Mouse (Mus musculus) lung, embryonic 16.5 days (tissue): ENCODE data around the gene Coro1b. TPM values are rescaled to one million over a fixed set of nuclear protein-coding genes. Genes with fewer than 3 reads are reported as not detected.

ENCODE experiments used
- ATAC-seq: fragments of 200-750 bp; cut with Nextera tagmentation; 2 replicates; pipeline ENCODE4 v1.8.0; 2017; ENCODE audit warnings: low read depth, mild to moderate bottlenecking, moderate library complexity
- H3K27ac ChIP-seq: fragments of 300-500 bp; sonication (generic); 2 replicates; pipeline ENCODE4 v1.5.1; 2014; ENCODE audit warnings: mild to moderate bottlenecking, control low read depth, low read length
- H3K27me3 ChIP-seq: fragments of 300-500 bp; sonication (generic); 2 replicates; pipeline ENCODE4 v1.6.1; 2014; ENCODE audit warnings: low read depth, low read length, mixed read lengths; ENCODE audit not compliant: control insufficient read depth, insufficient read depth
- H3K36me3 ChIP-seq: fragments of 300-500 bp; sonication (generic); 2 replicates; pipeline ENCODE4 v1.6.1; 2014; ENCODE audit warnings: low read length; ENCODE audit not compliant: control insufficient read depth, insufficient read depth
- H3K4me1 ChIP-seq: fragments of 300-500 bp; sonication (generic); replicated peaks from 2 replicates; pipeline ENCODE4 v1.6.1; 2014; ENCODE audit warnings: low read length, mixed read lengths; ENCODE audit not compliant: control insufficient read depth, insufficient read depth
- H3K4me2 ChIP-seq: fragments of 300-500 bp; sonication (generic); 2 replicates; pipeline ENCODE4 v1.6.1; 2014; ENCODE audit warnings: low read depth, low read length, control low read depth
- H3K4me3 ChIP-seq: fragments of 300-500 bp; sonication (generic); 2 replicates; pipeline ENCODE4 v1.5.1; 2014; ENCODE audit warnings: mild to moderate bottlenecking, low read length, control low read depth
- H3K9ac ChIP-seq: fragments of 300-500 bp; sonication (generic); 2 replicates; pipeline ENCODE4 v1.6.1; 2014; ENCODE audit warnings: low read length, control low read depth
- H3K9me3 ChIP-seq: fragments of 300-500 bp; sonication (generic); 2 replicates; pipeline ENCODE4 v1.6.1; 2016; ENCODE audit warnings: low read length; ENCODE audit not compliant: control insufficient read depth
- WGBS: fragments of 180-500 bp; shearing (Covaris S2); extraction: QIAGEN DNeasy Blood & Tissue Kit; methylation state at CpG from one replicate; pipeline ENCODE4 v1.1.7; 2014; 5-methylcytosine and 5-hydroxymethylcytosine counted together
- polyA plus RNA-seq: library from polyadenylated mRNA; unstranded; fragments of >200 nt; fragmentation: Nextera tagmentation; extraction: Ambion mirVana; gene quantifications from 2 replicates; pipeline ENCODE4 v1.2.1, GENCODE M21; 2015

Gene Coro1b
- polyA plus RNA-seq, 1 experiment from 2014 or later = 174 TPM

GRCm38 (mm10) chr19:4150567-4151487 lies 2.4 kb downstream of the Coro1b start:
- 89% methylated on average over 22 of the region's 22 CpGs for WGBS
- Histone ChIP-seq H3K9me3 (no peaks in the 10 kb centered on the region), H3K27me3 (no peaks in the 10 kb centered on the region), H3K4me1 (peaks cover 16% of the 10 kb centered on the region), H3K9ac (no peak overlapping the region), H3K4me3 (no peak overlapping the region), H3K27ac (no peak overlapping the region), H3K36me3 (peaks cover 17% of the 10 kb centered on the region), H3K4me2 (no peak overlapping the region)
- ATAC-seq = no peak

DNA sequence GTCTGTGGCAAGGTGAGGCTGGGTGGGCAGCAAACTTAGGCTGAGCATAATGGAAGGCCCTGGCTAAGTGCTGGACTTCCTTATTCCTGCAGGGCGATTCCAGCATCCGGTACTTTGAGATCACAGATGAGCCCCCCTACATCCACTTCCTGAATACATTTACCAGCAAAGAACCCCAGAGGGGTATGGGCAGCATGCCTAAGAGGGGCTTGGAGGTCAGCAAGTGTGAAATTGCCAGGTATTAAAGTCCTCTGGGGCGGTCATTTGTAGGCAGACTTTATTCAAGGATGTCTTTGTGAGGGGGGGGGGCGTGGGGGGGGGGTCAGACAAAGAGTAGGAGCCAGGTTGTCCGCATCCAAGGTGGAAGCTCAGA lies 3.1 kb downstream of the Coro1b start:
- Histone ChIP-seq H3K9me3 (no peaks in the 10 kb centered on the region), H3K27me3 (no peaks in the 10 kb centered on the region), H3K4me3 (no peak overlapping the region), H3K4me2 (no peak overlapping the region), H3K36me3 (peaks cover 19% of the 10 kb centered on the region), H3K9ac (no peak overlapping the region), H3K4me1 (peaks cover 16% of the 10 kb centered on the region), H3K27ac (no peak overlapping the region)
- no peak for ATAC-seq
- WGBS = 72% methylated on average over 5 of the region's 5 CpGs

- H3K9ac ChIP-seq = no peak overlapping the region
- H3K36me3 ChIP-seq = peaks cover 21% of the 10 kb centered on the region
- no peak for ATAC-seq
- no peak overlapping the region for H3K27ac ChIP-seq
- H3K27me3 ChIP-seq = no peaks in the 10 kb centered on the region
- H3K9me3 ChIP-seq = no peaks in the 10 kb centered on the region
- peaks cover 16% of the 10 kb centered on the region for H3K4me1 ChIP-seq
- H3K4me3 ChIP-seq = no peak overlapping the region
- WGBS = 85% methylated on average over 5 of the region's 5 CpGs
- no peak overlapping the region for H3K4me2 ChIP-seq
Observed at GRCm38 (mm10) chr19:4151898-4152297, 3.5 kb downstream of the Coro1b start.

- Histone ChIP-seq H3K36me3 (peaks cover 27% of the 10 kb centered on the region), H3K4me3 (no peak overlapping the region), H3K4me2 (no peak overlapping the region), H3K9me3 (no peaks in the 10 kb centered on the region), H3K27me3 (no peaks in the 10 kb centered on the region), H3K27ac (no peak overlapping the region), H3K9ac (no peak overlapping the region), H3K4me1 (peaks cover 16% of the 10 kb centered on the region)
- no peak for ATAC-seq
- WGBS = 82% methylated on average over 8 of the region's 8 CpGs
Observed at GRCm38 (mm10) chr19:4152445-4153231, 4.2 kb downstream of the Coro1b start.

DNA sequence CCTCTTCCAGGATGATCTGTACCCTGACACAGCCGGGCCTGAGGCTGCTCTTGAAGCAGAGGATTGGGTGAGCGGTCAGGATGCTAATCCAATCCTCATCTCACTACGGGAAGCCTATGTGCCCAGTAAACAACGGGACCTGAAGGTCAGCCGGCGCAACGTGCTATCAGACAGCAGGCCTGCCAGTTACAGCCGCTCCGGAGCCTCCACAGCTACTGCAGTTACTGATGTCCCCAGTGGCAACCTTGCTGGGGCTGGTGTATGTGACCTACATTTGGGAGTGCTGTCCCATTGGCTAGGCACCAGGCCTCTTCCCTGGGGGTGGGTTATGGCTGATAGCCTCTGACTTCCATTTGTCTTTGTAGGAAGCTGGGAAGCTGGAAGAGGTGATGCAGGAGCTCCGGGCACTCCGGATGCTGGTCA lies 4.8 kb downstream of the Coro1b start, which contains the start of gene Ptprcap:
TSS of gene Ptprcap (plus strand) at position 373 of the 423 bp plus-strand sequence.
- H3K36me3 ChIP-seq = peaks cover 33% of the 10 kb centered on the region
- H3K27me3 ChIP-seq = no peaks in the 10 kb centered on the region
- no peak for ATAC-seq
- 61% methylated on average over 11 of the region's 11 CpGs for WGBS
- no peak within 1 kb of the TSS for H3K27ac ChIP-seq
- H3K4me2 ChIP-seq = no peak within 1 kb of the TSS
- H3K9ac ChIP-seq = no peak within 1 kb of the TSS
- H3K9me3 ChIP-seq = no peaks in the 10 kb centered on the region
- no peak within 1 kb of the TSS for H3K4me3 ChIP-seq
- H3K4me1 ChIP-seq = peaks cover 12% of the 10 kb centered on the region

DNA sequence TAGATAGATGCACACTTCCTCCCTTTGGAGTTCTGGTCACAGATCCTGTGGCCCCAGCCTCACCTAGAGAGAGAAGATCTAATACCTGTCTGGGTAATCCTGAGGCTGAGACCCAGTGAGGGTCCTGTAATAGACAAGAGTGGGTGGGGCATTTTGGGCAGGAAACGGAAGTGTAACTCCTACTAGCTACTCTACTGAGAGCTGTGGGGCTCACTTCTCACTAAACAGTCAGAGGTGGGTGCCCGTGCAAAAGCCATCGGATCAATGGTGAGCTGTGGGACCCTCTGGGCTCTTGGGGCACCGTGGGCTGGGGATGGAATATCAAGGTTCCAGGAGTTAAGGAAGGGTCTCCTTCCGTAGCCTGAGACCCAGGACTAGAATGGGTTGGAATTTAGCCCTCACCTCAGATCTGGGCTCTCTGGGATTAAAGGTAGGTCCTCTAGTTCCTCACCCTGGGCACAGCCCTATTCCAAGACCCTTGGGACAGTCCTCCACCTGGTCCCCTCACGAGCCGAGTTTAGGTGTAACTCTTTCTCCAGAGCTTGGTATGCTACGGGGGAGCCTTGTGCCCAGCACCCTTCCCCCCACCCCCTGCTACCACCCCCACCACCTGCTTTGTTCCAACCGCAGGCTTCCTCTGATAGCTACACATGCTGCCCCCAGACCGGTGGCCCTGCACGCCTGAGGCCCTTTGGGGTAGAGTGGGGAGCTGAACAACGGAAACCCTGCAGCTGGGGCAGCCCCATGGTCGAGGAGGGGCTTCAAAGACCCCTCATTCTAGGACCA lies 6.2 kb downstream of the Coro1b start:
- peaks cover 37% of the 10 kb centered on the region for H3K36me3 ChIP-seq
- no peak overlapping the region for H3K4me2 ChIP-seq
- no peak overlapping the region for H3K27ac ChIP-seq
- H3K4me3 ChIP-seq = no peak overlapping the region
- no peak for ATAC-seq
- no peaks in the 10 kb centered on the region for H3K27me3 ChIP-seq
- H3K9me3 ChIP-seq = no peaks in the 10 kb centered on the region
- WGBS = 67% methylated on average over 13 of the region's 13 CpGs
- H3K9ac ChIP-seq = no peak overlapping the region
- H3K4me1 ChIP-seq = peaks cover 4% of the 10 kb centered on the region

- Histone ChIP-seq H3K4me1 (no peaks in the 10 kb centered on the region), H3K4me2 (no peak overlapping the region), H3K27ac (no peak overlapping the region), H3K4me3 (no peak overlapping the region), H3K9ac (no peak overlapping the region), H3K27me3 (no peaks in the 10 kb centered on the region), H3K9me3 (no peaks in the 10 kb centered on the region), H3K36me3 (peaks cover 33% of the 10 kb centered on the region)
- no peak; the same call in 1 of the 2 replicates for ATAC-seq
- 80% methylated on average over 6 of the region's 6 CpGs for WGBS
Observed at GRCm38 (mm10) chr19:4155223-4156072, 7.0 kb downstream of the Coro1b start.

DNA sequence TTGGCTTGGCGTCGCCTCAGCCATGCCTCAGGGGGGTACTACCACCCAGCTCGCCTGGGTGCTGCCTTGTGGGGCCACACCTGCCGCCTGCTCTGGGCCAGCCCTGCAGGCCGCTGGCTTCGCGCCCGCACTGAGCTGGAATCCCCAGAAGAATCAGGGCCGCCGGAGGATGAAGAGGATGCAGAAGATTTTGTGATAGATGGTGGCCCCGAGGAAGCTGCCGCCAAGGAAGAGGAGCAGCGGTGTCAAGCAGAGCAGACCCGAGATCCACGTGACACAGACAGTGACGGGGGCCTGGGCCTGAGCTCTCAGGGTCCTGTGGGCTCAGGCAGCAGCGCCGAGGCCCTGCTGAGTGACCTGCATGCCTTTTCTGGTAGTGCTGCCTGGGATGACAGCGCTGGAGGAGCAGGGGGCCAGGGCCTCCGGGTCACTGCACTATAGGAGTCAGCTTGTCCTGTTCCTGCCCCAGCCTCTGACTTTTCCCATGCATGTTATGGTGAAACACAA lies 7.7 kb downstream of the Coro1b start:
- no peak overlapping the region for H3K4me3 ChIP-seq
- no peak overlapping the region for H3K4me2 ChIP-seq
- H3K27ac ChIP-seq = no peak overlapping the region
- WGBS = 76% methylated on average over 20 of the region's 20 CpGs
- H3K27me3 ChIP-seq = no peaks in the 10 kb centered on the region
- H3K36me3 ChIP-seq = peaks cover 34% of the 10 kb centered on the region
- ATAC-seq = no peak; the same call in 1 of the 2 replicates
- H3K4me1 ChIP-seq = no peaks in the 10 kb centered on the region
- H3K9me3 ChIP-seq = no peaks in the 10 kb centered on the region
- H3K9ac ChIP-seq = no peak overlapping the region
